Mouse (Mus musculus): ENCODE measurements around the gene Bmp6.

DNA sequence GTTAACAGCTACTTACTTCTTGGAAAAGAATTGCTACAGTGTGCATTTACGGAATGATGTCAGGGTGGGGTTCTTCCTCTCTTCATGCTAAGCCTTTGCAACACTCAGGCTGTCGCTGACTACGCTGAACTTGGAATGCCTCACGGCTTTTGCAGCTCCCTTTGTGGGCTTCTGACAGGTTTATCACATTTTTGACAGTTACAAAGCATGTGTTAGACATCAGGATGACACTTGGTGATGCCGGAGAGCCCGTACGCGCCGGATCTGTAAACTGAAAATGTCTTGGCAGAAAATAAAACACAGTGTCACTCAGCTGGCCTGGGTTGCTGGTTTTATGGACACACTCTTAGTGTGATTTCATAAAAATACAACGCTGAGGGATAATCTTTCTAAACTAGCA, 20.5 kb upstream of the Bmp6 start:
- no peak for TF ChIP-seq CTCF (IDR thresholded peaks at IDR 0.05; ENCODE audit: low read depth, low read length)
- no peak for TF ChIP-seq EP300 (IDR thresholded peaks at IDR 0.05; ENCODE audit: insufficient read depth, low read depth, low read length)

Data from ES-Bruce4 (cell line).